Mouse (Mus musculus): ENCODE results near the gene Hist1h3d. TPM values are rescaled to one million over a fixed set of nuclear protein-coding genes. Genes with fewer than 3 reads are reported as not detected.

Gene Hist1h3d
- polyA plus RNA-seq, 1 experiment from 2014 or later = 8.4 TPM

DNA sequence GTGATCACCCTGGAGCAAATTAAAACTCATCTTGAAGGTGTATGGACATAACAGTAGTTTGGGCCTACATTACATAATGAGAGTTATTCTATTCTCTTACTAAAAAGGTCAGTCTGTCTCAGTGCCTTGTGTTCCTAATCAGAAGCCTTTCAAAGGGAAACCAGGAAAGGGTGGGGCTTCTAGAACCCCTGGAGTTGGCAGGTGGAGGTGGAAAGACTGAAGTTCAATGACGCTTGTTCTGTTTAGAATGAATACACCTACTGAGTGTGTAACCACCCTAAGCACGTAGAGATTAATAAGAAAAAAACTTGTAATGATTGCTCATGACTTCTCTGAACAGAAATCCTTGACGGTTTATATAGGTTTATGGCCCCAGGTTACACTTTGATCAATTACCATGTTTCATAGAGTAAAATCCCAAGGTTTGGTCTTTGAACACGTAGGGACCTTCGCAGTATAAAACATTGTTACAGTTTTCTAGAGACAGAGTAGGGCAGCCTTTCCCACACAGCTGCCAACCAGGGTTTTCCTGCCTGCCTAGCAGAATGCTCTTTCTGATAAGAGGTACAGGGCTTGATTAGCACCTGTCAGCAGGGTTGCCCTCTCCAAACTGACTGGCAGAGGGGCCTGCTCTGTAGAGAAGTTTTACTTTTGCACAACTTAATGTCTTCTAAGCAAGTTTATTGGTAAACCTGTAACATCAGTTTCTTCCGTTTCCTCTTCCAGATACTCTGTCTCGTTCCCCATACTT is 20.2 kb downstream of the Hist1h3d start:
- WGBS = 70% methylated on average over 7 of the region's 7 CpGs
- ATAC-seq (ENCODE audit: low FRiP score, low read depth) = no peak

DNA sequence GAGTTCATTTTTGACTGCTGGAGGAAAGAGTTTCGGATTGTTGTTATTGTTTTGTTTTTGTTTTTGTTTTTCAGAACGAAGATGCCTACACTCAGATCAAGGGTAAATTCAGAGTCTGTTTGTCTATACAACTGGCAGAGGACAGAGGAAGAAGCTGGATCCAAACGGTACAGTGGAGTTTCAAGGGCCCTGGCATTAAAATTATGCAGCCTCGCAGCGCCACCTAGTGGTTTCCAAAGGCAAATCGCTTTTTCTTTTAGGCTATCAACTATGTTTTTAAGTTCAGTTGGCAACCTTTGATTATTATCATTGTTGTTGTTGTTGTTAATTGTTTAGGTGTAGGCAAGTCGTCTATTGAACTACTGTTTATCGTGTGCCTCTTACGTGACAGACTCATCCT is 22.4 kb downstream of the Hist1h3d start:
- ATAC-seq (ENCODE audit: low FRiP score, low read depth) = no peak
- no peak overlapping the region for H3K4me2 ChIP-seq (replicated peaks)
- H3K9me3 ChIP-seq = no peaks in the 10 kb centered on the region
- H3K4me1 ChIP-seq = peaks cover 4% of the 10 kb centered on the region
- H3K9ac ChIP-seq = no peak overlapping the region
- no peaks in the 10 kb centered on the region for H3K27me3 ChIP-seq
- H3K4me3 ChIP-seq = no peak overlapping the region
- 7% methylated on average over 9 of the region's 9 CpGs for WGBS
- no peak overlapping the region for H3K27ac ChIP-seq
- no peaks in the 10 kb centered on the region for H3K36me3 ChIP-seq

More for the DNA sequence above, 20.2 kb downstream of the Hist1h3d start:
- Histone ChIP-seq H3K36me3 (no peaks in the 10 kb centered on the region), H3K27ac (no peak overlapping the region), H3K4me3 (no peak overlapping the region), H3K4me2 (replicated peaks) (no peak overlapping the region), H3K9ac (no peak overlapping the region), H3K4me1 (peaks cover 8% of the 10 kb centered on the region), H3K27me3 (no peaks in the 10 kb centered on the region), H3K9me3 (no peaks in the 10 kb centered on the region)

DNA sequence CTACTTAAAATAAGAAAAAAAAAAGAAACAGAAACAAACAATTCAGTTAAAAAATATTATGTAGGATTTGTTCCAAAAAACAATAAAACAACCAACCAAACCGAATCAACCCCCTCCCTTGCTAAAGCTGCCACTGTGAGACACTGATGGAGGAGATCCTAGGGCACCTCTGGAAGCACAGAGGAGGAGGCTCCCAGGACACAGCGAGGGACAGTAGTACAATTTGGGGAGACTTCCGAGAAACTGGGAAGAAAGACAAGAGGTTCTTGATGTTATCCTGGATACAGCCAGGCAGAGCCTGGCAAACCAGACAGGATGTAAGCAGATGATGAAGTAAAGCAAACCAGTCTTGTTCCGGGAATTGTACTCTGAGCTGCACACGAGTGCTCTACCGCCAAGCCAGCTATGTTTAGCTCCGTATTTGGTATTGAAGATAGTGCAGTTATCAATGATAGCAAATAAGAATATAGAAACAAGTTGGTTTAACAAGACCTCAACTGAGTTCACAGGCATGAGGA is 27.7 kb downstream of the Hist1h3d start:
- no peak overlapping the region for H3K9ac ChIP-seq
- H3K36me3 ChIP-seq = no peaks in the 10 kb centered on the region
- no peak overlapping the region for H3K4me2 ChIP-seq (replicated peaks)
- no peaks in the 10 kb centered on the region for H3K4me1 ChIP-seq
- H3K27ac ChIP-seq = no peak overlapping the region
- H3K9me3 ChIP-seq = no peaks in the 10 kb centered on the region
- WGBS = 80% methylated on average over 7 of the region's 7 CpGs
- H3K27me3 ChIP-seq = no peaks in the 10 kb centered on the region
- no peak overlapping the region for H3K4me3 ChIP-seq
- ATAC-seq (ENCODE audit: low FRiP score, low read depth) = no peak

DNA sequence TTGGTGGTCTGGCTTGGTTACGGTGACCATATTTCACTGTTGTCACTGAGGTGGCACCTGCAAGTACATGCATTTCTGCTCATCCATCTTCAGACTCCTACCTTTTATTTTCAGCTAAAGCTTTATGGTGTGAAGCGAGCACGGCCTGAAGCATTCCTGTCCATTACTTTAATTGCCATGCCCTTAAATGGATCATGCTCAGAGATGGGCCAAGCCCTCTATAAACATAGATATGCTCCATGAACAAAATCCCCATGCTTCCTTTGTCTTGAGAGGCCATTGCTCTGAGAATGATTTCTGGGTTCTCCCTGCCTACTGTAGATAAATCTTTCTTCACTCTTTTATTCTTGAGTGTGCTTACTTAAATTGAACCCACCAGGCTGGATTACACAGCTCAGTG is 28.9 kb downstream of the Hist1h3d start:
- no peak overlapping the region for H3K9ac ChIP-seq
- H3K36me3 ChIP-seq = no peaks in the 10 kb centered on the region
- ATAC-seq (ENCODE audit: low FRiP score, low read depth) = no peak
- H3K27ac ChIP-seq = no peak overlapping the region
- 74% methylated on average over 3 of the region's 3 CpGs for WGBS
- no peaks in the 10 kb centered on the region for H3K27me3 ChIP-seq
- no peaks in the 10 kb centered on the region for H3K4me1 ChIP-seq
- no peak overlapping the region for H3K4me2 ChIP-seq (replicated peaks)
- H3K9me3 ChIP-seq = no peaks in the 10 kb centered on the region
- H3K4me3 ChIP-seq = no peak overlapping the region

DNA sequence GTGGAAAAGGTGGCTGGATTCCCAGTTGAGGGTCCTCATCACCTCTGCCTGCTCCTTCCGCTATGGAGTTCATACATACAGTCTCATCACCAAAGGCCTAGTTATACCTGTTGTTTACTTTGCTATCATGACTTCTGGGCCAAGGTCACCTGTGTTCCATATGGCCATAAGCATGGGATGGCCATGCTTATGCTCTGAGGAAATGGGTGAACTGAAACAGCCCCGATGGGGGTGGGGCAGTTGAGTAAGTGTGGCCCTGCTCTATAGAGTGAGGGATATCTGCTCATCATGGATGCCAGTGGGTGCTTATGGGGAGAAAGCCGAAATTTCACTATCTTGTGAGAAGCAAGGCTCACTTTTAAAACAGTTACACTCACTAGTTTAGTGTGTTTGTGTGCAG is 29.5 kb downstream of the Hist1h3d start:
- no peak overlapping the region for H3K9ac ChIP-seq
- ATAC-seq (ENCODE audit: low FRiP score, low read depth) = no peak
- no peaks in the 10 kb centered on the region for H3K27me3 ChIP-seq
- no peaks in the 10 kb centered on the region for H3K4me1 ChIP-seq
- WGBS = 81% methylated on average over 3 of the region's 3 CpGs
- H3K4me2 ChIP-seq (replicated peaks) = no peak overlapping the region
- no peak overlapping the region for H3K4me3 ChIP-seq
- no peaks in the 10 kb centered on the region for H3K9me3 ChIP-seq
- H3K36me3 ChIP-seq = no peaks in the 10 kb centered on the region
- no peak overlapping the region for H3K27ac ChIP-seq

DNA sequence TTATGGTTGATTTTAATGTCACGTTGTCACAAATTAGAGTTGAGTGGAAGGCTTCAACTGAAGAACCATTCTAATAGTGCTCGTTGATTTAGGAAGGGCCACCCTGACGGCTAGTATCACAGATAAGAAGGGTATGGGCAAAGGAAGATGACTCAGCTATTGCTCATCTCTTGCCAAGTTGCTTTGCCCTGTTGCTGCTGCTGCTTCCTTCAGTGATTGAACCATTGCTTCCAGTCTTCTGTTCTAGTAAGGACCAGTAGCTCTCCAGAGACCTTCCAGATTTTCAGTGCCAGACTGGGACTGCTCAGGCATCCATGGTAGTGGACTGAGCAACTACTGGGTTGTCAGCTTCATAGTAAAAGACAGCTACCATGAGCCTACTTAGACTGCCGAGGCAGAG is 33.6 kb downstream of the Hist1h3d start:
- no peaks in the 10 kb centered on the region for H3K9me3 ChIP-seq
- H3K9ac ChIP-seq = no peak overlapping the region
- no peak overlapping the region for H3K4me2 ChIP-seq (replicated peaks)
- no peak overlapping the region for H3K4me3 ChIP-seq
- no peaks in the 10 kb centered on the region for H3K27me3 ChIP-seq
- H3K4me1 ChIP-seq = no peaks in the 10 kb centered on the region
- WGBS = 88% methylated on average over 4 of the region's 4 CpGs
- no peaks in the 10 kb centered on the region for H3K36me3 ChIP-seq
- ATAC-seq (ENCODE audit: low FRiP score, low read depth) = no peak
- no peak overlapping the region for H3K27ac ChIP-seq

DNA sequence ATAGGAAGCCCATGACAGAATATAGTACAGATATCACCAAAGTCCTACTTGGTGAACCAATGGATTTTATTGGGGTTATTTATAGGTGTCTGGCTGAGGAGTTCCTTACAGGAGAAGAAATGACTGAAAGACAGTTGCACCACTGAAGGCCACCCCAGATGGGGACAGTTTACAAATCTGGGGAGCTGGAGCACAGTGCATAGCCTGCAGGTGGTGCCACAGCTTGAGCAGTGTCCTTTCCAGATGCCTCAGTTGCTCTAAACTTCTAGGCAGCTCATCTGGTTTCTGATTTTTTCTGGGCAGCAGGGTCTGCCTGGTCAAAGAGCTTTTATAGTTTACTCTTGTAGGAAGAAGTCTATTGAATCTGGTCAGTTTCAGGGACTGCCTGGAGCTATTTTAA is 34.3 kb downstream of the Hist1h3d start:
- Histone ChIP-seq H3K9ac (no peak overlapping the region), H3K27ac (no peak overlapping the region), H3K27me3 (no peaks in the 10 kb centered on the region), H3K4me2 (replicated peaks) (no peak overlapping the region), H3K4me3 (no peak overlapping the region), H3K9me3 (no peaks in the 10 kb centered on the region), H3K36me3 (no peaks in the 10 kb centered on the region), H3K4me1 (no peaks in the 10 kb centered on the region)
- ATAC-seq (ENCODE audit: low FRiP score, low read depth) = no peak

DNA sequence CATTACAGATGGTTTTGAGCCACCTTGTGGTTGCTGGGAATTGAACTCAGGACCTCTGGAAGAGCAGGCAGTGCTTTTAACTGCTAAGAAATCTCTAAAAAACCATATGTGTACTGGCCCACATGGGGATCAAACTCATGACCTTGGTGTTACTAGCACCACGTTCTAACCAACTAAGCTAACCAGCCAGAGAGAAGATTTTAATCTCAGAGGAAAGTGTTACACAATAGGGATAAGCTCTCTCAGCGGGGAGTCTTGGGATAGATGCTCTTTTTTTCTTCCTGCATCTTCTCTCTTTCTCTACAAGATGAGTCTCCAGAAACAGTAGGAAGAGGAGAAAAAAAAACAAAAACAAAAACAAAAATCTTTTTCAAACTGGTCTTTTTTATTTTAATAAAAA is 34.8 kb downstream of the Hist1h3d start:
- H3K27ac ChIP-seq = no peak overlapping the region
- no peak overlapping the region for H3K4me2 ChIP-seq (replicated peaks)
- no peaks in the 10 kb centered on the region for H3K4me1 ChIP-seq
- ATAC-seq (ENCODE audit: low FRiP score, low read depth) = no peak
- no peak overlapping the region for H3K9ac ChIP-seq
- H3K36me3 ChIP-seq = no peaks in the 10 kb centered on the region
- H3K9me3 ChIP-seq = no peaks in the 10 kb centered on the region
- no peaks in the 10 kb centered on the region for H3K27me3 ChIP-seq
- no peak overlapping the region for H3K4me3 ChIP-seq
- 78% methylated on average over 2 of the region's 2 CpGs for WGBS

DNA sequence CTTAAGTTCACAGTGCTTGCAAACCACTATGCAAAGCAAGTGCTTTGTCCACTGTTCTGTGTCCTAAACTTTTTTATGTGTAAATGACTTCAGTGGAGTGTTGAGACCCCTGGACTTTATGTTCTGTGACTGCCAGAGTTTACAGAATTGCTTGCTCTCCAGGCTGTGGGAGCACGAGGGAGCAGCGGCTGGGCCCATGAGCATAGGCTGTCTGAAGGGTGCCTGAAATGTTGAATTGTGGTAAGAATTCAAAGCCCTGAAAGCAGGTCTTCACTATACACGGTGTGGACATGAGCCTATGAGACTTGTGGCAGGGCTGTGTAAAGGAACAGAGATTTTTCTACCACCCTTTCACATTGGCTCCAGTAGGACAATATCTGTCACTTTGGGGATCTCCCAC is 36.1 kb downstream of the Hist1h3d start:
- WGBS = 88% methylated on average over 3 of the region's 3 CpGs

DNA sequence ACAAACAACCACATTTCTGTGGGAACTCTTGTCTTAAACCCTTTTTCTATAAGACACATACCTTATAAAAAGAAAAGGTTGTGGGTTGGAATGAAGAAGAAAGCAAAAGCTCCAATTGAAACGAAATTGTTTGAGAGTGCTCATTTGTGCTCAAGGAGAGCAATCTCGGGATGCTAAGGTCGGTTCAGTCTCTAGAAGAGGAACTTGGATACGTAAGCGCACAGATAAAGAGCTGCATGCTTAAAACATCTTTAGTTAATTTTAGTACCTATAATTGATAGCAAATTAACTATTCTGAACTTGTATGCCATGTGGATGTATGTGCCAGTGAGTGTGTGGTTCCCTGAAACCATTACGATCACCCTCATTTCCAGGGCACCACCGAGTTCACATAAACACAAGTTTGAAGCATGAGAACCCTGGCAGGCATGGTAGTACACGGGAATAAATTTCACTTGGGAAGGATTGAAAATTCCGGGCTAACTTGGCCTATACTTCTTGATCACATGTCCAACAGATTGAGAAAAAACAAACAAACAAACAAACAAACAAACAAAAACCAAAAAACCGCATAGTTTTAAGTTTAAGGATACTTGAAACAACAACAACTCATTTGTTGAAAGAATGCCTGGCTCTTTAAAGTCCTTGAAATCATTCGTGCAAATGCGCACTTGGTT is 44.6 kb downstream of the Hist1h3d start:
- 52% methylated on average over 12 of the region's 12 CpGs for WGBS
- peak overlapping the region; percentile 95 for H3K4me2 ChIP-seq (replicated peaks)
- peak overlapping the region; percentile 99 for H3K27ac ChIP-seq
- no peaks in the 10 kb centered on the region for H3K36me3 ChIP-seq
- no peaks in the 10 kb centered on the region for H3K27me3 ChIP-seq
- ATAC-seq (ENCODE audit: low FRiP score, low read depth) = no peak
- H3K4me3 ChIP-seq = peak overlapping the region; percentile 73
- peaks cover 11% of the 10 kb centered on the region for H3K4me1 ChIP-seq
- peak overlapping the region; percentile 69 for H3K9ac ChIP-seq
- no peaks in the 10 kb centered on the region for H3K9me3 ChIP-seq

More for the DNA sequence above, 36.1 kb downstream of the Hist1h3d start:
- Histone ChIP-seq H3K27me3 (no peaks in the 10 kb centered on the region), H3K9me3 (no peaks in the 10 kb centered on the region), H3K4me2 (replicated peaks) (no peak overlapping the region), H3K4me3 (no peak overlapping the region), H3K36me3 (no peaks in the 10 kb centered on the region), H3K4me1 (no peaks in the 10 kb centered on the region), H3K9ac (no peak overlapping the region), H3K27ac (no peak overlapping the region)
- no peak for ATAC-seq (ENCODE audit: low FRiP score, low read depth)

DNA sequence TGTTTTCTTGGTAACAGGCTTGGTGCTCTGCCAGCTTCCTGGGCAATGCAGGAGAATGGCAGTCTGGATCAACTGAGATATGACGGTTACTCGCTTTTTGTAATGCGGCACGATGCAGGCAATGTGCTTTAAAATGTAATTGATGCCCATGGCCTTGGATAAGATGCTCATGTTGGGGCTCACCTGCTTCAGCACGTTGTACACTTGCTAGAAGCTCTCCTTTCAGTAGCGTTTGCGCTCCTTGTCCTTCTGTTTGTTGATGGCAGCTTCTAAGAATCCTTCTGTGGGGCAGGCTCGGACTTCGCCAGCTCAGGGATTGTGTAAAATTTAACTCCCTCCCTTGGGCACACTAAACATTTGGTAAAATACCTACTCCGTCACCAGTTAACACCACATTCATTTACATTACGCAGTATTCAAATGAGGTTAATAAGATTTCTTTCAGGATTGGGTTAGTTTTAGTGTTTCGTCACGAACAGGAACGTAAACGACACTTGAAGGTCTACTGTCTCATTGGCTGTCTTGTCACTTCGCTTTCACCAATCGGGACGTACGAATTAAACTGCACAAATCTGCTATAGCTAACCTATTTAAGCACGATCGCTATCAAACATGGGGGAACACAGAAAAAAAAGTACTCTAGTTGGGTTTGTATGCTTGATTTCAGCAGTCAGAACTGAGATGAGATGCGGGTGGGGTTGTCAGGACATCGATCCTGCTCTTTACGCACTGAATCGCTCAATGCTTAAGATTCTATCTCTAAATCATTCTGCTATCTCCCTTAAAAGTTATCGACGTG is 45.4 kb downstream of the Hist1h3d start, which contains the start of gene Hist1h2be:
Gene Hist1h2be, minus strand, starts transcription at position 392 of the 799 bp plus-strand sequence.
- peak within 1 kb of the TSS; percentile 73 for H3K4me3 ChIP-seq
- H3K4me2 ChIP-seq (replicated peaks) = peak within 1 kb of the TSS; percentile 95
- ATAC-seq (ENCODE audit: low FRiP score, low read depth) = peak; percentile 87
- no peaks in the 10 kb centered on the region for H3K9me3 ChIP-seq
- no peaks in the 10 kb centered on the region for H3K36me3 ChIP-seq
- H3K9ac ChIP-seq = peak within 1 kb of the TSS; percentile 93
- peaks cover 11% of the 10 kb centered on the region for H3K4me1 ChIP-seq
- H3K27me3 ChIP-seq = no peaks in the 10 kb centered on the region
- H3K27ac ChIP-seq = peak within 1 kb of the TSS; percentile 99
- under 1% methylated on average over 27 of the region's 27 CpGs for WGBS
